Mouse (Mus musculus): ENCODE measurements at regions not wholly inside any gene's neighbourhood (a gene's known extent, or its start where the extent isn't known, plus 50 kb on each side); places are given as distances from the start of the nearest gene placed in this dataset.
A peak's percentile ranks its signal among the peaks of the same experiment; 100 is the strongest.

- DNase-seq (ENCODE audit: low spot score): peak; percentile 69
Observed at GRCm38 (mm10) chr7:143951172-143951571, 50.6 kb upstream of the Shank2 start.
